Mouse (Mus musculus) ES-E14 (cell line): Measurements from ENCODE around the gene Taldo1.
"Not testable (repeated sequence)": the region's sequence is repeated elsewhere in the genome, so short reads cannot be mapped to it uniquely, and the experiment has no call there.

Experiments
- CHD2 ChIP-seq: IDR thresholded peaks from 2 replicates; pipeline ENCODE4 v1.6.1; 2014; ENCODE audit warnings: mild to moderate bottlenecking, low read depth, low read length, inconsistent platforms
- HCFC1 ChIP-seq: IDR thresholded peaks from 2 replicates; pipeline ENCODE4 v1.6.1; 2012; ENCODE audit warnings: low read length, inconsistent platforms, borderline replicate concordance; ENCODE audit not compliant: insufficient read depth
- MAFK ChIP-seq: IDR thresholded peaks from 2 replicates; pipeline ENCODE4 v1.6.1; 2014; ENCODE audit warnings: mild to moderate bottlenecking, low read depth, low read length, inconsistent platforms; ENCODE audit not compliant: insufficient read depth
- ZC3H11A ChIP-seq: IDR thresholded peaks from 2 replicates; pipeline ENCODE4 v1.6.1; 2012; ENCODE audit warnings: low read depth, mild to moderate bottlenecking, inconsistent platforms, low read length, borderline replicate concordance
- ZNF384 ChIP-seq: IDR thresholded peaks from 2 replicates; pipeline ENCODE4 v1.6.1; 2012; ENCODE audit warnings: low read depth, low read length, inconsistent platforms

GRCm38 (mm10) chr7:141407670-141408069 is 15.7 kb downstream of the Taldo1 start:
- TF ChIP-seq CHD2, HCFC1, ZNF384, ZC3H11A: not testable (repeated sequence)
- 0 out of 2 replicates have a peak, but pooled peaks have one; percentile 43 for TF ChIP-seq MAFK
